Mouse (Mus musculus) liver, embryonic 11.5 days (tissue): ENCODE data around the gene Ash1l. TPM values are rescaled to one million over a fixed set of nuclear protein-coding genes. Genes with fewer than 3 reads are reported as not detected.
"Not testable (repeated sequence)": the region's sequence is repeated elsewhere in the genome, so short reads cannot be mapped to it uniquely, and the experiment has no call there.

Experiments
- ATAC-seq: fragments of 200-750 bp; cut with Nextera tagmentation; replicated peaks from 2 replicates; pipeline ENCODE4 v1.8.0; 2017; ENCODE audit warnings: moderate number of reproducible peaks, mild to moderate bottlenecking, moderate TSS enrichment, moderate library complexity; ENCODE audit not compliant: low FRiP score
- DNase-seq: peaks from one replicate; pipeline ENCODE4 v3.0.0-alpha.2; 2017; ENCODE audit warnings: low spot score
- H3K27ac ChIP-seq: fragments of 300-500 bp; sonication (generic); 2 replicates; pipeline ENCODE4 v1.5.1; 2014; ENCODE audit warnings: mild to moderate bottlenecking, low read depth, low read length, control low read depth
- H3K27me3 ChIP-seq: fragments of 300-500 bp; sonication (generic); replicated peaks from 2 replicates; pipeline ENCODE4 v1.6.1; 2014; ENCODE audit warnings: low read length, mixed read lengths; ENCODE audit not compliant: control insufficient read depth, insufficient read depth
- H3K36me3 ChIP-seq: fragments of 300-500 bp; sonication (generic); 2 replicates; pipeline ENCODE4 v1.6.1; 2014; ENCODE audit warnings: mild to moderate bottlenecking, low read length, moderate library complexity, mixed read lengths; ENCODE audit not compliant: control insufficient read depth, insufficient read depth
- H3K4me1 ChIP-seq: fragments of 300-500 bp; sonication (generic); replicated peaks from 2 replicates; pipeline ENCODE4 v1.6.1; 2014; ENCODE audit warnings: low read length, mixed read lengths; ENCODE audit not compliant: control insufficient read depth, insufficient read depth
- H3K4me2 ChIP-seq: fragments of 300-500 bp; sonication (generic); 2 replicates; pipeline ENCODE4 v1.6.1; 2014; ENCODE audit warnings: mild to moderate bottlenecking, control low read depth, moderate library complexity
- H3K4me3 ChIP-seq: fragments of 300-500 bp; sonication (generic); 2 replicates; pipeline ENCODE4 v1.5.1; 2014; ENCODE audit warnings: low read depth, low read length, control low read depth
- H3K9ac ChIP-seq: fragments of 300-500 bp; sonication (generic); 2 replicates; pipeline ENCODE4 v1.6.1; 2014; ENCODE audit warnings: low read depth, low read length, control low read depth
- H3K9me3 ChIP-seq: fragments of 300-500 bp; sonication (generic); 2 replicates; pipeline ENCODE4 v1.6.1; 2016; ENCODE audit warnings: low read length, inconsistent platforms, mixed read lengths; ENCODE audit not compliant: control insufficient read depth
- WGBS: fragments of 180-500 bp; shearing (Covaris S2); extraction: QIAGEN DNeasy Blood & Tissue Kit; methylation state at CpG from one replicate; pipeline ENCODE4 v1.1.7; 2014; 5-methylcytosine and 5-hydroxymethylcytosine counted together
- polyA plus RNA-seq: library from polyadenylated mRNA; unstranded; fragments of >200 nt; fragmentation: Nextera tagmentation; extraction: Ambion mirVana; gene quantifications from 2 replicates; pipeline ENCODE4 v1.2.1, GENCODE M21; 2014

Gene Ash1l
- polyA plus RNA-seq, 1 experiment from 2014 or later: 13.4 TPM

DNA sequence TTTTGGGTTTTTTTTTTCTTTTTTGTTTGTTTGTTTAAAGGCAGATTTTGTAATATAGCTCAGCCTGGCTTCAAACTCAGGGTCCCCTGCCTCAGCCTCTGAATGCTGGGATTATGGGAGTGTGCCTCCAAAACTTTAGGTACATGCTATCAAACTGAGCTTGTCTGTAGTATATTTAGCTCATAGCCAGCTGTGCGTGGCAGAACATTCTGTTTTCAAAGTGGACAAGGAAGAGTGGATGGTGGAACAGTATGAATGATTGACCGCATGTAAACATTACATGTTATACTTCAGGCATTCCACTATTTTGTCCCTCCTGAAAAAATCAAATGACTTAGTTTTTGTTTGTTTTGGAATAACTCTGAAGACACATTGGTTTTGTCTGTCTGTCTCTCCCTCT, 42.4 kb downstream of the Ash1l start:
- Histone ChIP-seq H3K9ac (no peak overlapping the region), H3K27me3 (no peaks in the 10 kb centered on the region), H3K4me3 (no peak overlapping the region), H3K9me3 (no peaks in the 10 kb centered on the region), H3K36me3 (0 out of 2 replicates have a peak, but pooled peaks cover 2% of the 10 kb centered on the region), H3K4me2 (no peak overlapping the region), H3K4me1 (no peaks in the 10 kb centered on the region), H3K27ac (no peak overlapping the region)
- DNase-seq (no peak), ATAC-seq (no peak)
- 86% methylated on average over 2 of the region's 2 CpGs for WGBS

GRCm38 (mm10) chr3:89001536-89001935, 51.1 kb downstream of the Ash1l start:
- no peak overlapping the region for H3K9ac ChIP-seq
- H3K9me3 ChIP-seq: no peaks in the 10 kb centered on the region
- no peak overlapping the region for H3K4me2 ChIP-seq
- ATAC-seq (no peak), DNase-seq (no peak)
- H3K4me3 ChIP-seq: no peak overlapping the region
- H3K27ac ChIP-seq: no peak overlapping the region
- peaks cover 14% of the 10 kb centered on the region for H3K36me3 ChIP-seq
- H3K27me3 ChIP-seq: no peaks in the 10 kb centered on the region
- WGBS: 94% methylated on average over 7 of the region's 7 CpGs
- H3K4me1 ChIP-seq: no peaks in the 10 kb centered on the region

DNA sequence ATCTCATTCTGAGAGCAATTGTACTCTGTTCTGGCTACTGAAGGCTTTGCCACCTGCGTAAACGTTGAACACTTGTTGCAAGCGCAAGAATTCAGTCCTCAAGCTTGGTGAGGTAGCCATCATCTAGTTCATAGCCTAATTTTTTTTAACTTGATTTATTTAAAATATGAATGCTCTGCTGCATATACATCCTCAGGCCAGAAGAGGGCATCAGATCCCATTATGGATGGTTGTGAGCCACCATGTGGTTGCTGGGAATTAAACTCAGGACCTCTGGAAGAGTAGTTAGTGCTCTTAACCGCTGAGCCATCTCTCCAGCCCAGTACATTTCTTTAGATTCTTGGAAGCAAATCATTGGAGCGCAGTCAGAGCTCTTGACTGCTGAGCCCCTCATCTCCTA, 80.5 kb downstream of the Ash1l start:
- H3K27ac ChIP-seq, H3K4me1 ChIP-seq, H3K27me3 ChIP-seq, H3K4me2 ChIP-seq, H3K9me3 ChIP-seq, ATAC-seq, DNase-seq, H3K4me3 ChIP-seq, H3K9ac ChIP-seq: not testable (repeated sequence)
- 91% methylated on average over 5 of the region's 5 CpGs for WGBS
- H3K36me3 ChIP-seq: peaks cover 39% of the 10 kb centered on the region

DNA sequence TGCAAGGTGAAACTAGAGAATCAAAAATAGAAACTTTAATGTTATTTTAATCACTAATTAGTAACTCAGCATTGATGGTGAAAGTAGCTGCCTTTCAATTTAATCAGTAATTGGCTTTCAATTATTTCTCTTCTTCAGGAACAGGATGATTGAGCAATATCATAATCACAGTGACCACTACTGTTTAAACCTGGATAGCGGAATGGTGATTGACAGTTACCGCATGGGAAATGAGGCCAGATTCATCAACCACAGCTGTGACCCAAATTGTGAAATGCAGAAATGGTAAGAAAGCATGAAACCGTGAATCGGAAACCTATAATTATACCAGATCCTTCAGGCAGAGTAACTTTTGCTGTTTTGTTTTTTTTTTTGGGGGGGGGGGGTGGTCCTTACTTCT, 92.9 kb downstream of the Ash1l start:
- ATAC-seq: no peak
- Histone ChIP-seq H3K36me3 (peaks cover 30% of the 10 kb centered on the region), H3K4me1 (no peaks in the 10 kb centered on the region), H3K27ac (no peak overlapping the region), H3K4me2 (no peak overlapping the region), H3K27me3 (no peaks in the 10 kb centered on the region), H3K9me3 (no peaks in the 10 kb centered on the region), H3K9ac (no peak overlapping the region), H3K4me3 (no peak overlapping the region)
- DNase-seq: no peak
- 92% methylated on average over 4 of the region's 4 CpGs for WGBS

DNA sequence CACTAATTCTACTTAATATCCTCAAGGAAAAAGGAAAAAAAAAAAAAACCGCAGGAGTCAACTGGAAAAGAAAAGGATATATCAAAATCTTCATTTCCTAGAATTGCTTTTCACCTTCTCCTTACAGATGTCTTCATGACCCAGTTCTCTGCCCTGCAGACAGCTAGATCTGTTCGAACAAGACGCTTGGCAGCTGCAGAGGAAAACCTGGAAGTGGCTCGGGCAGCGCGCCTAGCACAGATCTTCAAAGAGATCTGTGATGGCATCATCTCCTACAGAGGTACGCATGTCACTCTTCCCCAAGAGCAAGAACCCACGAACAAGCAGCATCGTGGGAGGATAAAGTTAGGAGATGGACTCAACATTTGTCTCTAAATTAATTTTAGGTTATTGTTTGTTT, 107.9 kb downstream of the Ash1l start:
- no peak overlapping the region for H3K4me3 ChIP-seq
- H3K36me3 ChIP-seq: peaks cover 40% of the 10 kb centered on the region
- H3K27ac ChIP-seq: no peak overlapping the region
- WGBS: 89% methylated on average over 9 of the region's 9 CpGs
- no peak overlapping the region for H3K4me2 ChIP-seq
- no peaks in the 10 kb centered on the region for H3K27me3 ChIP-seq
- DNase-seq: no peak
- ATAC-seq: no peak
- H3K4me1 ChIP-seq: no peaks in the 10 kb centered on the region
- H3K9ac ChIP-seq: no peak overlapping the region
- no peaks in the 10 kb centered on the region for H3K9me3 ChIP-seq

GRCm38 (mm10) chr3:89058783-89059182, 108.4 kb downstream of the Ash1l start:
- Histone ChIP-seq H3K9ac (no peak overlapping the region), H3K36me3 (peaks cover 44% of the 10 kb centered on the region)
- 84% methylated on average over 3 of the region's 3 CpGs for WGBS

DNA sequence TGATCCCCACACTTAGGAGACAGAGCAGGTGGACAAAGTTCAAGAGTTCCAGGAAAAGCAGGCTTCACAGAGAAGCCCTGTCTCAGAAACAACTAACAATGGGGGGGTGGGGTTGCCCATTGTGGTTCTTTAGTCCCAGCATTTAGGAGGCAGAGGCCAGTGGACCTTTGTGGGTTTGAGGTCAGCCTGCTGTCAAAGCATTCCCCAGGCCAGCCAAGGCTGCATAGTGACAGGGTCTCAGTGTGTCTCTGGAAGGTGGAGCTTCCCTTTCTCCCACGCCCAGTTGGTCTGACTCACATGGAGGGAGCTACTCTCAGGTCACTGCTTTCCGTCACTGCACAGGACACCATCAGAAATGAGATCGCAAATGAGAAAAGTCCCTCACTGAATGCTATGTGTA, 111.3 kb downstream of the Ash1l start:
- H3K9me3 ChIP-seq: no peaks in the 10 kb centered on the region
- H3K9ac ChIP-seq: no peak overlapping the region
- no peaks in the 10 kb centered on the region for H3K27me3 ChIP-seq
- no peak overlapping the region for H3K4me3 ChIP-seq
- H3K4me2 ChIP-seq: no peak overlapping the region
- H3K4me1 ChIP-seq: no peaks in the 10 kb centered on the region
- ATAC-seq (no peak), DNase-seq (no peak)
- peaks cover 39% of the 10 kb centered on the region for H3K36me3 ChIP-seq
- H3K27ac ChIP-seq: no peak overlapping the region
- 88% methylated on average over 3 of the region's 3 CpGs for WGBS

More at GRCm38 (mm10) chr3:89058783-89059182, 108.4 kb downstream of the Ash1l start:
- no peak overlapping the region for H3K27ac ChIP-seq
- ATAC-seq: no peak
- no peaks in the 10 kb centered on the region for H3K27me3 ChIP-seq
- no peaks in the 10 kb centered on the region for H3K4me1 ChIP-seq
- H3K9me3 ChIP-seq: no peaks in the 10 kb centered on the region
- no peak overlapping the region for H3K4me3 ChIP-seq
- H3K4me2 ChIP-seq: no peak overlapping the region
- no peak for DNase-seq

DNA sequence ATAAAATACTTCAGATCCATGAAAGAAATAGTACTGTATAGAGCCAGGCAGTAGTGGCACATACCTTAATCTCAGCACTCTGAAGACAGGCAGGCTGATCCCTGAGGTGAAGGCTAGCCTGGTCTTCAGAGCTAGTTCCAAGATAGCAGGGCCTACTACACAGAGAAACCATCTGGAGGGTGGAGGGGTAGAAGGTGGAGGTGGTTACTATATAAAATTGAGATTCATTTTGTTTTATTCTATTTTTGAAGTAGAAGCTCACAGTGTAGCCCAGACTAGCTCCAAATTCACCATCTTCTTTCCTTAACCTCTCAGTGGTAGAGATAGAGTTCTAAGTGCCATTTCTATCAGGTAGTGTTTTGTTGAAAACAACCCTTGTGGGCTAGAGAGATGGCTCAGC, 116.8 kb downstream of the Ash1l start:
- peaks cover 57% of the 10 kb centered on the region for H3K36me3 ChIP-seq
- no peak for ATAC-seq

DNA sequence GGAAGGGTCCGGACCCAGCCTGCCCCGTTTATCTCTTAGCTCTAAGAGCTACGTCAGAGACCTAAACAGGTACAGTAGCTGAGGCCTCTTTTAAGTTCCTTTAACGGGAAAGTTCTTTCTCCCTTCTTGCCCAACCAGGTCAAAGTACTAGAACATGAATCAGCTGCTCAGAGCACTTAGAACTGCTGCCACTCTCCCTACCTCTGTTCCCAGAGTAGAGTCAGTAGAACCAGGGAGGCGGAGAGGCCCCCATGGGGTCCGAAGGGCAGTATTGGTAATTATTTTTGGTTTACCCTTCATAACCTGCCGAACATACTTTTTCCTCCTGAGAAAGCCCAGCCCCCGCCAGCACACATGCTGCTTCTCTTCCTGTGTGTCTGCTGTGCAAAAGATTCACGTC, 127.0 kb downstream of the Ash1l start:
- H3K4me3 ChIP-seq: no peak overlapping the region
- H3K36me3 ChIP-seq: peaks cover 44% of the 10 kb centered on the region
- H3K9ac ChIP-seq: no peak overlapping the region
- no peak overlapping the region for H3K27ac ChIP-seq
- H3K9me3 ChIP-seq: no peaks in the 10 kb centered on the region
- ATAC-seq (no peak), DNase-seq (no peak)
- H3K4me2 ChIP-seq: no peak overlapping the region
- H3K4me1 ChIP-seq: no peaks in the 10 kb centered on the region
- H3K27me3 ChIP-seq: no peaks in the 10 kb centered on the region
- 91% methylated on average over 9 of the region's 9 CpGs for WGBS

More for the DNA sequence above, 116.8 kb downstream of the Ash1l start:
- H3K9ac ChIP-seq: no peak overlapping the region
- DNase-seq: no peak
- no peaks in the 10 kb centered on the region for H3K9me3 ChIP-seq
- H3K4me3 ChIP-seq: no peak overlapping the region
- no peaks in the 10 kb centered on the region for H3K27me3 ChIP-seq
- H3K4me2 ChIP-seq: no peak overlapping the region
- H3K27ac ChIP-seq: no peak overlapping the region
- no peaks in the 10 kb centered on the region for H3K4me1 ChIP-seq
